Mouse (Mus musculus) olfactory bulb, adult 2 months (tissue): ENCODE results near the gene Rcc1.
A peak's percentile ranks its signal among the peaks of the same experiment; 100 is the strongest.

ENCODE experiments used
- CTCF ChIP-seq: fragments of 200-500 bp; IDR thresholded peaks from 2 replicates; pipeline ENCODE4 v1.5.1; 2012; ENCODE audit warnings: low read depth, mild to moderate bottlenecking, low read length, moderate library complexity; ENCODE audit not compliant: insufficient read depth
- POLR2A ChIP-seq: fragments of 200-500 bp; IDR thresholded peaks from 2 replicates; pipeline ENCODE4 v1.6.1; 2012; ENCODE audit warnings: mild to moderate bottlenecking, low read depth, low read length, moderate library complexity; ENCODE audit not compliant: insufficient read depth

GRCm38 (mm10) chr4:132353481-132353885 is at the start of gene Rcc1:
- TF ChIP-seq CTCF: no peak
- peak; percentile 93 for TF ChIP-seq POLR2A
